Mouse (Mus musculus) ES-Bruce4 (cell line): ENCODE measurements around the gene Rmnd5a.

Experiments used
- CTCF ChIP-seq: IDR thresholded peaks from one replicate; pipeline ENCODE4 v1.8.1; 2011; ENCODE audit warnings: low read depth, low read length
- EP300 ChIP-seq: IDR thresholded peaks from 2 replicates; pipeline ENCODE4 v1.6.1; 2011; ENCODE audit warnings: low read depth, low read length; ENCODE audit not compliant: insufficient read depth

DNA sequence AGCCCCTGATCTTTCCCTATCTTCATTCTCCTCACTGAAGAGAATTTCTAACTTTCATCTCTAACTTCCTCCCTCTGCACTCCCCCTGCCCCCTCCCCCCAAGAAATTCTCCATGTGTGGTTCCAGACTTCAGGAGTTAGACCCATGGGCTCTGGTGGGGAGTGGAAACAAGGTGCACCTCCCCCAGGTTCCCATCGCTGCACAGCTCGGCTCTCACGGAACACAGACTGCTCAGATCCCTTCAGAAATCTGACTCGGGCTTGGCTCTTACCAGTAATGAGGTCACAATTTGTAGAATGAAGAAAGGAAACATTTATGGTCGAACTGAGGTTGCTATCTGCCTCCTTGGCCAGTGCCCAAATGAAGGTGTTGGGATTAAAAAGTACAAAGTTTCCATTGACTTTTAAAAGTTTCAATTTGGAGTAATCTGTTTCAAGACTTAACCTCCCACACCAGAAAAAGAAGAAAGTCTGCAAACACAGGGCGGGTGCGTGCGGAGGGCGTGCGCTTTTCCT, 79.2 kb downstream of the Rmnd5a start:
- TF ChIP-seq CTCF = no peak
- TF ChIP-seq EP300 = no peak
